Mouse (Mus musculus) neural tube, embryonic 10.5 days (tissue): ENCODE results near the gene Neurl1b.

ENCODE experiments used
- DNase-seq: peaks from one replicate; pipeline ENCODE4 v3.0.0-alpha.2; 2017; ENCODE audit warnings: low spot score; ENCODE audit errors: extremely low spot score

Neurl1b gene

GRCm38 (mm10) chr17:26396765-26397164, 17.9 kb upstream of the Neurl1b start:
- no peak for DNase-seq

DNA sequence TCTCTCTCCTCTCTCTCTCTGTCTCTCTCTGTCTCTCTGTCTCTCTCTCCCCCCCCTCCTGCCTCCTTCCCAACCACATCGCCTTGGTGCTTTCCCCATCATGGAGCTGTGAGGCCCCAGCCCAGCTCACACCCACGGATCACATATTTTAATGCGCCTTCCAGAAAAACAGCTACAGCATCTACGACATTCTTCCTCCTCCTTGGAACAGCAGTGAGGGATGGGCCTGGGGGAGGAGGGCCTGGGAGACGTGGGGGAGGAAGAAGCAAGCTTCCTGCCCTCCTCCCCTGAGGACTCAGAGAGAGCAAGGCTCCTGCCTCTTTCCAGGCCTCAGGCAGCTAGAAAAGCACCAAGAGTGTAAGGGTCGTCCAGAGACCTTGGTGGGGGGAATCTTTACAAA, 17.3 kb upstream of the Neurl1b start:
- DNase-seq = no peak

DNA sequence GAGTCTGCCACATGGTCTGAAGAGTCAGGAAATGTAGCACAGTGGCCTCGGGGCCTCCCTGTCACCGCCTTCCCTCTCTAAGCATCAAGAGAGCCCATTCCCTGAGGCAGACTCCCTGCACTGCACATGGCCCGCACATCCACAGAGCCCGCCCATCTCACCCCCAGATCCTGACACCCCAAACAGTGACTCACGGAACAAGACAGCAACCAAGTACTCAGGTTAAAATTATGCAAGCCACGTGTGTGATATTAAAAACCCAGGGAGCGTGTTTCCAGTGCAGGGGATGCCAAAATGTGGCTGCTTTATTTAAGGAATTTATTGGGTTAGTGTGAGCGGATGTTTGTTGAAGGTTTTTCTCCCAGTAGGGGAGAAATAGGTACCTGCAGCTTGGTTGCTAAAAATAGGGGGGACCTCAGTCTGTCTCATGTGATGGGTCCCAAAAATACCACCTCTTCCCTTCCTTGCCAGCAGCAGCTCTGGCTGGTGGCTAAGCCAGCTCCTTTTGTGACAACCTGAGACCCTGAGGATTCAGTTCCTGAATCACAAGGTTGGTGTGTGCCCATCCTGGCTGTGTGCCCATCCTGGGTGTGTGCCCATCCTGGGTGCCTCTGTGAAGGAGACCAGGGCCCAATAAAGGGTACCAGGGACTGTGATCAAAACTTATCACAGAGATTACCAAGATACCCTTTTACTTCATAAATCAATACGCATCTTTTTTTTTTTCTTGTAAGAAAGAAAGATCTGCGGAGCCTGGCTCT, 9.1 kb upstream of the Neurl1b start:
- DNase-seq = no peak

DNA sequence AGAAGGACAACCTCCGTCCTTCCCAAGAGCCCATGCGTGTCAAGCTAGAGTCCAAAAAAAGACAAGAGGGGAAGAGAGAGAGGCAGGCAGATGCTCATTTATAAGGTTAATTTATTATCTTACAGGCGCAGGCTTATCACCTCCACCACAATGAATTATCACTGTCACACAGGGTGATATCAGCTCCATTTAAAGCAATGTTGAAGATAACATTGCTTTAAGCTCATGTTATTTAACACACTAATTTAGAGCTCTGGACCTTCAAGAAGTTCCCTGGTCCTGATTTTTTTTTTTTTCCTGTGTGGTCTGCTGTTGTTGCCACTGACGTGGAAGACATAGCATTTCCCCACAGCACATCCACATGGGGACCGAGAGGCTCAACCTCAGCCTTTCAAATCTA, 1.7 kb upstream of the Neurl1b start:
- no peak for DNase-seq

- no peak for DNase-seq
Measured at GRCm38 (mm10) chr17:26414184-26414522, 476 bp upstream of the Neurl1b start.

DNA sequence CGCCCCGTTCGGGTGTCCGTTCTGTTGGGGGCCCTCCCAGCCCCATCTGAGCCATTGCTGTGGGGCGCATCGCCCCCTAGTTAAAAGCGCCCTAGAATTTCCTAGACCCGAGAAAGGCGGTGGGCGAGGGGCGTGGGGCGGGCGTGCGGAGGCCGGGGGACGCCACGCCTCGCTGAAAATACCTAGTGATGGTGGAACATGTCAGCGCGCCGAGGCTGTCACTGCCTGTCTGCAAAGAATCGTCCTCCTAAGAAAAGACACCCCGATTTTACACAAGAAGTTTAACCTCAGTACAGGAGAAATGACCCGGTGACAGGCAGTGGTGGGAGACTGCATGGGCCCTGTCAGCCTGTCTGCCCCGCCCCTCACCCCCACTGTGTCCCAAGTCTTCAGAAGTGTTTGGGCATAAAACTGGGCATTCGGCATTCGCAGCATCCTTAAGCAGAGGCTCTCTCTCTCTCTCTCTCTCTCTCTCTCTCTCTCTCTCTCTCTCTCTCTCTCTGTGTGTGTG, 781 bp downstream of the Neurl1b start:
- DNase-seq = no peak

DNA sequence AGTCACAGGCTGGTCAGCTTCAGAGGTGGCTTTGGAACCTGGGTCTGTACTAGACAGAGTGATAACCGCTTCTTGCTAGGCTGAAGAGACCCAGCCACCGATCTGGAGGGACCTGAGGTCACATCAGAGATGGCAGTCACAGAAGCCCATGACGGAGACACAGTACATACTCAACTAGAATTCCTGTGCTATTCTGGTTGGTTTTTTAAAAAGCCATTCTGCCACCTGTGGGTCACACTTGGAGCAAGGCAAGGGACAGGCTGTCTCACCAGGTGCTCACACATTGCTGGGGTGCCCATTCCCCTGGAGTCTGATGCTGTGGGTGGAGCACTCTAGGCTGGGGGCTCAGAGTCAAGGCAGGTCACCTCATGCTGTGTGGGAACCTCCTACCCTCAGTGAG, 1.5 kb downstream of the Neurl1b start:
- no peak for DNase-seq

DNA sequence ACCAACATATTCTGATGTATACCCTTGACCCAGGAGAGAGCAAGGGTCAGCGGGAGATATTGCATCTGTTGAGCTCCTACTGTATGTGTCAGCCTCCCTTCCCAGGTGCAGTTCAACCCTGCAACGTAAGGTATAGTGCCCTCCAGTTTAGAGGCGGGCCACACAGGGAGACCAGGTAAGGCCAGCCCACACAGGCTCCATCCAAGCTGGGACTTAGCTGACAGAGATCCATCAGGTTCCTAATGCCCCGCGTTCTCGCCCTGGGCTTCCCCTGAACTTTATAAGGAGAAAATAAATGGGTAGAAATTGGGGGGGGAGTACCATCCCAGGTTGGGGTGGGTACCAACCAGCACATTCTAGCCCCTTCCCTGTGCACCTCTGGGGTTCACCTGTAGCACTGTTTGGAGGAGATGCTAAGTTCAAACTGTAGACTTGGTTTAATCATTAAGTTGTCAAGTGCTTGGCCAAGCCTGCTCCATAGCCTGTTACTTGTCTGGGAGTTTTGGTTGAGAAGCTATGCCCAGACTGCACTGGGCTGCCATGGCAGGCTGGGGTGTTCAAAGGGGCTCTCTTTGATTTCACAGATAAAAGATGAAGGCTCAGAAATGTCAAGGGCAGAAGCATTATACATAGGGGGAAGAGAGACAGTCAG, 3.3 kb downstream of the Neurl1b start:
- no peak for DNase-seq

DNA sequence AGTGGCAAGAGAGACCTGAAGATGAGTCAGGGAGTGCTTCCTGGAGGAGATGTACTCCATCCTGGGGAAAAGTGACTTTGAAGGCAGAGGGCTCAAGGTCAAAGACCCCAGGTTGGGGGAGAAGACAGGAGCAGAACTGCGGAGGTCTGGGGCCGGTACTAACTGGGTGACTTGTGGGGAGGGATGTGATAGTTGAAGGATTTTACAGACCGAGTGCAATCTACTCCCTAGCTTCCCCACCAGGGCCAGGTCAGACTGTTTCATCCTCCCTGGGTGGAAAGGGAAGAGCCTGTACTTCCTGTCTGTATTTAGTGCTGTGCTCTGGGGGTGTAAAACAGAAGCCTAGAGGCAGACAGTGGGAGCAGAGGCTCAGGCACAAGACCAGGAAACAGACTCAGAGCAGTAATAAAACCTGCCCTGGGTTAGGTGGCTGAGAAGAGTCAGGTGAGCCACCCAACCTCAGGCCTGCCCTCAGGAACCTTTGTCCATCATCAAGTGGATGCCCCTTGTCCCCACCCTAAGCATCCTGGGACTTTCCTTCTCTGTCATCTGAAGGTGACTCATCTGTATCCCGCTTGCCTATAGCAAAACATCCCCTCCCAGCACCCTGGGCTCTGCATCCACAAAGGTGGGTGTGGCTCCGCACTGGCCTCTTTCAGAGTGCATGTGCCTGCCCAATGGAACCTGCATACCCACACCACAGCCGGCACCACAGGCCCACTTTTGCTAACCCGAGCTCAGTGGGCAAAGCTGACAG, 6.0 kb downstream of the Neurl1b start:
- DNase-seq = no peak

DNA sequence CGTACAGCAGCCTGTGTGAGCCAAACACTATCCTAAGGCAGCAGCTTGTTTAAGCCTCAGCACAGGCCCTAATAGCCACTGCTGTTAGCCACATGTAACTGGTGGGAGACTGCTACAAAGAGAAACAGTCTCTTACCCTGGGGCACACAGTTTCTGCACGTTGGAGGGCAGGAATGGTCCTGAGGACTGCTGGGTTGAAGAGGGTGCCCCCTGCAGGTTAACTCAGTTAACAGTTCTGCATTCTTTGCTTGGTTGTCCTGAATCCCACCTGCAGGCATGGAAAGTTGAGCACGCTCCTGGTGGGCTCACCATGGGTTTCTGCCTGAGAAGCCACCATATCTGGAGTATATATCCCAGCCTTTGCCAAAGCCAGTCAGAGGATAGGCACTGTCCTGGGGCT, 6.9 kb downstream of the Neurl1b start:
- no peak for DNase-seq

DNA sequence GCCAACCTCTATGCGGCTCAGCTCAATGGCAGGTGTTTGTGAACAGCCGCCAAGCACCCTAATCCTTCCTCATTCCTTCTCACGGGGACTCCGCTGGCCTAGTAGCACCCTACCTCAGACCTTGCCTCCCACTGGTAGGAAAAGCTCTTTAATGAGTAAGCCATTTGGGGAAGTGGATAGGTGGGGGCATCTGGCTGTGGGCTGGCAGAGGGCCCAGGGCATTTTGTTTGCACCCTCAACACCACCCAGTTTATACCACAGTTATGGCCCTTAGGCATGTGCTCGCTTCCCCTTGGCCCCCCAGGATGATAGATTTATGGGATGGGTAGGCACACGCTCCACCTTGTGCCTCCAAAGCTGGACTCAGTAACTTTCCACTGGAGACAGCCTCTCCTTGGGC, 7.8 kb downstream of the Neurl1b start:
- DNase-seq = no peak

DNA sequence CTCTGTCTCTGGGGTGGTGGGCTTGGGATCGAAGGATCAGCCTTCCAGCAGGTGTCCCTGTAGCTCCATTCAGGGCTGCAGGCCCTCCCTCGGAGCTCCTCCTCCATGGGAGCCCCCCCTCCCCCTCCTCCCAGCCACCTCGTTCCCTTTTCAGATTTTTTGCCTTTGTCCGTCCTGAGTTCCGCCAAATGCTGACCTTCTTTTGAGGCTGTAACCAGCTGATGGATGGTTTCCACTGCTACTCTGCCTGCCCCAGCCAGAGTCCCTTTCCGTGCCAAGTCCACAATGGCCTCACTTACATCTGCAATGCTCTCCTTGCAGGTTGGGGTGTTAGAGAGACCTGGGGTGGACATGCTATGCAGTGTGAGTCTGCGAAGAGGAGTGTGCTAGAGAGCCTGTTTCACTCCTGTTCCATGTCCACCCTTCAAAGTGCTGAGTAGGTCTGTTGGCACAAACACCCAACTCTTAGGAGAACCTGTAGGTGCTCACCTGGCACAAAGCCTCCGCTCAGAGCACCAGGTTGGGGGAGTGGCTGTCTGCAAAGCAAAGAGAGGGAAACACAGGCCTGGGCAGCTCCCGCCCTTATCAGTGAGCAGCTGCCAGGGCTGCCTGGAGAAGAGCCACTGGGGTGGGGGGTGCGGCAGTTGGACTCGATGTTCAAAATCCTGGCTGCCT, 9.5 kb downstream of the Neurl1b start:
- no peak for DNase-seq

DNA sequence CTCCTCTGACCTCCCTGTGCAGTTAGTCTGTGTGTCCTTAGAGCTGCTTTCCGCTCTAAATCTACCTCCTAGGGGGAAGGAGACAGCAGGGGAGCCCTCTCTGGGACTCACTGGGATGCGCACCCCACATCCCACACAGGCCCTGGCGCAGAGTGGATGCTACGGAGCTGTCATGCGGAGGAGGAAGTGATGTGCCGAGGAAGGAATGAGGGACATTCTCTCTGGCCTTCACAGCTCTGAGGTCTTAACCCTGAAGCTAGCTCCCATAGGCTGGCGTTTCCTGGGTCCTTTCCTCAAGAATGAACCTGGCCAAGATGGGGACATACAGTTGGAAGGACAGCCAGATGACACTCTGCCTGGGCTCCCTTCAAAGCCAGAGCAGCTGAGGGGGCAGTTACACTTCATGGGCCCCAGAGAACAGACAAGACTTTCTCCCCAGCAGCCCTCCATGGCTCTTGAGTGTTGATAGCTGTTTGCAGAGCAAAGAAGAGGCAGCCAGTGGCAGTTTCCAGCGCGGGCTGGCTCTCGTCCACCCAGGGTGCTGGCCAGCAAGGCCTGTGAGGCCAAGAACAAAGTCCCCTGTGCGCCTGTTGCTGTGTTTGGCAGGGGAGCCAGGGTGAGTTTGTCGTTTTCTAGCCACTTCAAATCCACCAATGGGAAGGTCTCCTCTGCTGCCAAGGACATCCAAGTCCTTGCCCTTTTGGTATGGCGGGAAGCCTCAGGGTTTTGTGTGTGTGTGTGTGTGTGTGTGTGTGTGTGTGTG, 10.5 kb downstream of the Neurl1b start:
- DNase-seq = no peak

GRCm38 (mm10) chr17:26433295-26433694, 18.7 kb downstream of the Neurl1b start:
- DNase-seq = no peak

GRCm38 (mm10) chr17:26437089-26437815, 22.6 kb downstream of the Neurl1b start:
- no peak for DNase-seq

DNA sequence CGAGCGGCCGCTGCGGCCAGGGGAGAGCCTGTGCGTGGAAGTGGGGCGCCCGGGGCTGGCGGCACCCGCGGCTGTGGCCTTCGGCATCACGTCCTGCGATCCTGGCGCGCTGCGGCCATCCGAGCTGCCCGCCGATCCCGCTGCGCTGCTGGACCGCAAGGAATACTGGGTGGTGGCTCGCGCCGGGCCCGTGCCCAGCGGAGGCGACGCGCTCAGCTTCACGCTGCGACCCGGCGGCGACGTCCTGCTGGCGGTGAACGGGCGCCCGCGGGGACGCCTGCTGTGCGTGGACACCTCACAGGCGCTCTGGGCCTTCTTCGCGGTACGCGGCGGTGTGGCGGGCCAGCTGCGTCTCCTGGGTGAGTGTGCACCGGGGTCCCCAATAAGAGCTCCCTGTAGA, 24.4 kb downstream of the Neurl1b start:
- DNase-seq = peak; percentile 40

GRCm38 (mm10) chr17:26441024-26441423, 26.4 kb downstream of the Neurl1b start:
- no peak for DNase-seq

- DNase-seq = no peak
Measured at GRCm38 (mm10) chr17:26442197-26442596, 27.6 kb downstream of the Neurl1b start.

DNA sequence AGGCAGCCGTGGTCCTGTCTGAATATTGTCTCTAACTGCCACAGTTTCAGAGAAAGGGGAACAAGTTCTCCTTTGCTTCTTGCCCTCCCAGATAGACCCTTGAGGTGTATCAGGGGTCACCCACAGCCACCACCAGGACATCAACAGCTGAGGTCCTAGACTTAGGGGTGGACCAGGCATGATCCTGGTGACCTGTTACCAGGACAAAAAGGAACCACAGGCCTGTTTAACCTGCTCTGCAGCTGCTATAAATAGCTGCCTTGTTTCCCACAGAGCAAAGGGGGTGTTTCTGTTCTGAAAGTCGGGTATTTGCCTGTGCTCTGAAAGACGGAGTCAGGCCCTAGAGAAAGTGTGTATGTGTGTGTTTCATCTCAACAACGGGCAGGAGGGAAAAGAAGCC, 29.2 kb downstream of the Neurl1b start:
- no peak for DNase-seq

DNA sequence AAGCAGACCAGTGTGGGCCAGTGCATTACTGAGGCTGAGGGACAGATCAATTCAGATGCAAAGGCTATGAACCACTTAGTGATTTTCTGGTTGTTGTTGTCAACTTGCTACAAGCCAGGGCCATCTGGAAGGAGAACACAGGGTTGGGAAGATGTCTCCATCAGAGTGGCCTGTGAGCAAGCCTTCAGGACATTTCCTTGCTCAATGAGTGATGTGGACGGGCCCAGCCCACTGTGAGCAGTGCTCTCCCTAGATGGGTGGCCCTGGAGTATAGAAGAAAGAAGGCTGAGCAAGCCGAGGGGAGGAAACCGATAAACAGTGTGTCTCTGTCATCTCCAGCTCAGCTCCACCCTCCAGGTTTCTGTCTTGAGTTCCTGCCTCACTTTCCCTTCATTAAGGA, 34.8 kb downstream of the Neurl1b start:
- no peak for DNase-seq
